Mouse (Mus musculus): Measurements from ENCODE around the gene Hs6st1. TPM values are rescaled to one million over a fixed set of nuclear protein-coding genes. Genes with fewer than 3 reads are reported as not detected.

Gene Hs6st1
- polyA plus RNA-seq, 1 experiment: 56.5 TPM

DNA sequence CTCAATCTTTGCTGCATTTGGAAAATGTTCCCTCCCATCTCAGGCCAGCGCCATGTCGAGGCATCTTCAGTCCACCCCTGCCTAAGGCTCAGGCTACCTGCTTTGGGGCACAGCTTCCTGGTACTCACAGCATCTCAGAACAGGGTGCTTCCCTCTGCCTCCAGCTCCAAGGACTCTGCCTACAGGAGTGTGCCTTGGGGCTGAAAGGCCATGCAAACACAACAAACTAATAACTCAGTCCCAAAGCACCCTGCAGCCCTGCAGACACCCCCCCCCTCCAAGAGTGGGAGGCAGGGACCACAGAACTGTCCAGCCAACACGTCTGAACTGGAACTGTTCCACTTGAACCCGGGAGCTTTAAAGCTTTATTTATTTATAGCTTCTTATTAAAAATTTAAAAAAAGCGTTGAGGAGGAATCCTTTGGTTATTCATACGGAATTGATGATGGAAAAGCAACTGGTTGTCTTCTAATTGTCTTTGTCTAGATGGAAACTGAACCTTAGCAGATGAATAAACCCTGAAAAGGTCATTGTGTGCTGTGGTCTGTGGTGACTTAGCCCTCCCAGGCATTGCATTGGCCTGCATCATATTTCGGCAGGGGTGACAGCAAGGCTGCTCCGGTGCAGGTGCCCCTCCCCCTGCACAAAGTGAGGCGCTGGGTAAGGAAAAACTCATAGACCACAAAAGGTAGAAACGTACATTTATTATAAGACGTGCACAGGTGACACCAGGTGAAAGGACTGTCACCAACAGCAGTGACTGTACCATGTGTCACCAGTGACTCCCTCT lies 37.9 kb downstream of the Hs6st1 start:
- Histone ChIP-seq H3K36me3 (ENCODE audit: control insufficient read depth, insufficient read depth, low read length) (peaks cover 24% of the 10 kb centered on the region), H3K27ac (ENCODE audit: insufficient read depth, low read length) (no peak overlapping the region), H3K27me3 (ENCODE audit: control insufficient read depth, insufficient read depth, low read length) (no peaks in the 10 kb centered on the region), H3K4me3 (ENCODE audit: extremely low read depth, insufficient read depth, insufficient read length) (no peak overlapping the region), H3K4me1 (ENCODE audit: control insufficient read depth, insufficient read depth, insufficient read length) (no peaks in the 10 kb centered on the region)
- no peak for TF ChIP-seq CTCF (IDR thresholded peaks at IDR 0.05; ENCODE audit: extremely low read depth, insufficient read depth, insufficient read length, insufficient replicate concordance)
- no peak for TF ChIP-seq POLR2A (IDR thresholded peaks at IDR 0.05; ENCODE audit: low read depth, low read length)
- DNase-seq (ENCODE audit: low read depth in 1 of 2, low spot score in 2 of 2): no peak
- WGBS: 96% methylated on average over 11 of the region's 11 CpGs

DNA sequence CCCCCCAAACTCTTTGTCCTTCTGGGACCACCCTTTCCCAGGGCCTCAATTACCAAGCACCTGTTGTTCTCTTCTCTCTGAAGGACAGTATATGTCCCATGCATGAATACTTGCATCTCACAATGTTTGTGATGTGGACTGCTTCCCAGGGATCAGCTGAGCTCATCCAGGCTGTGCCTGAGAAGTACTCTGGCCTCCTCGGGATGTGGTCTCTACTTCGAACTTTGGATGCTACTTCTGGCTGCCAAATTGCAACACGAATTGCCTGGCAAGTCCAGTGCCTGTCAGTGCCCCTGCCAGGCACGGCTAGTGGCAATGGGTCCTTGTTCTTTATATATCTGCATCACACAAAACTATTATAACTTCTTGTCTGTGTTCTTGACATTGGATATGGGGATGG lies 41.8 kb downstream of the Hs6st1 start:
- peaks cover 8% of the 10 kb centered on the region for H3K36me3 ChIP-seq (ENCODE audit: control insufficient read depth, insufficient read depth, low read length)
- 89% methylated on average over 4 of the region's 4 CpGs for WGBS
- DNase-seq (ENCODE audit: low read depth in 1 of 2, low spot score in 2 of 2): no peak
- H3K27ac ChIP-seq (ENCODE audit: insufficient read depth, low read length): no peak overlapping the region
- TF ChIP-seq POLR2A (IDR thresholded peaks at IDR 0.05; ENCODE audit: low read depth, low read length): no peak
- TF ChIP-seq CTCF (IDR thresholded peaks at IDR 0.05; ENCODE audit: extremely low read depth, insufficient read depth, insufficient read length, insufficient replicate concordance): no peak
- no peak overlapping the region for H3K4me3 ChIP-seq (ENCODE audit: extremely low read depth, insufficient read depth, insufficient read length)
- no peaks in the 10 kb centered on the region for H3K4me1 ChIP-seq (ENCODE audit: control insufficient read depth, insufficient read depth, insufficient read length)
- no peaks in the 10 kb centered on the region for H3K27me3 ChIP-seq (ENCODE audit: control insufficient read depth, insufficient read depth, low read length)

DNA sequence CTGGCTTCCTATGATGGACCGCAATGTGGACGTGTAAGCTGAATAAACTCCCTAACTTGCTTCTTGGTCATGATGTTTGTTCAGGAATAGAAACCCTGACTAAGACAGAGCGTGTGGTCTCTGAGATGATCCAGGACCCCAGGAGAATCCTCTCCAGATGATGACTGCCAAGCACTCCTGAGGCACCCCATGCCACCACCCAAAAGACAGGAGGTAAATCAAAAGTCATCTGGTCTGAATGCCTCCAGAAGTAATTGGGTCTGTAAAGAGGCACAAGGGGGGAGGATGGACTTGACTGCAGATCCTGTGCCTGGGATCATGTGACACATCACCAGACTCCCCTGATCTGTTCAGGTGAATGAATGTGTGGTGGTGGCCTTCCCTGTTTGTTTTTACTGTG lies 44.5 kb downstream of the Hs6st1 start:
- no peak overlapping the region for H3K27ac ChIP-seq (ENCODE audit: insufficient read depth, low read length)
- no peak for DNase-seq (ENCODE audit: low read depth in 1 of 2, low spot score in 2 of 2)
- no peak overlapping the region for H3K4me3 ChIP-seq (ENCODE audit: extremely low read depth, insufficient read depth, insufficient read length)
- no peaks in the 10 kb centered on the region for H3K27me3 ChIP-seq (ENCODE audit: control insufficient read depth, insufficient read depth, low read length)
- H3K36me3 ChIP-seq (ENCODE audit: control insufficient read depth, insufficient read depth, low read length): no peaks in the 10 kb centered on the region
- WGBS: 95% methylated on average over 3 of the region's 3 CpGs
- no peaks in the 10 kb centered on the region for H3K4me1 ChIP-seq (ENCODE audit: control insufficient read depth, insufficient read depth, insufficient read length)
- TF ChIP-seq POLR2A (IDR thresholded peaks at IDR 0.05; ENCODE audit: low read depth, low read length): no peak
- TF ChIP-seq CTCF (IDR thresholded peaks at IDR 0.05; ENCODE audit: extremely low read depth, insufficient read depth, insufficient read length, insufficient replicate concordance): no peak

DNA sequence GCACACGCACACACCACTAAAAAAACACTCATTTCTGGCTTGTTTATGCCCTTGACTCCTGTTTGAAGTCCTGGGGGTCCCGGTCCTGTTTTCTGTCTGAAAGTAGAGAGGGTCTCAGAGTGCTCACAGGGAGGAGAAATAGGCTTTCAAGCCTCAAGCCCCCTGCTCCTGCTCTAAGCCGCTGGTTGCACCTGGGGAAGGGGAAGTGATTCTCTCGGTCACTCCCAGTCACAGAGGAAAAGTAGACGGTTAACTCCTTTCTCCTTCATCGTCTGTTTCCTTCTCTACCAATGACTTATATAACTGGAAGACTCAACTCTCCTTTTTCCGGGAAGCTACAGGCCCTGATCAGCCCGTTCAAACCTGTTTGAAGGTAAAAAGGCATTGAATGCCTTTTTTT lies 45.5 kb downstream of the Hs6st1 start:
- WGBS: 30% methylated on average over 8 of the region's 8 CpGs

DNA sequence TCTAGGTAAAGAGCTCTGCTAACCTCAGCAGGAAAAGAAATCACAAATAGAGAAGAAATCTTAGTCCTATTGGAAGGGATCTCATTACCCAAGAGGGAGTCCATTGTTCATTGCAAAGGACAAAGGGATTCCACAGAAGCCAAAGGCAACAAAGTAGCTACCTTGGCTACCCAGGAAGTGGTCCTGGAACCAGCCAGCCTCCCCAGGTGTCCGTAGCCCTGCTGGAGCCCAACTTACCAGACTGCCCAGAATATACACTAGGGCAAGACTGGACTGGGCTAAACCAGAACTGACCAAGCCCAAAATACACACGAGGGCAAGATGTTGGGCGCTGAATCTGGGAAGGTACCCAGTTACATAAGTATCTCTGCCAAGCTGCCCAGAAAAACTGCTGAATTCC lies 46.6 kb downstream of the Hs6st1 start:
- TF ChIP-seq CTCF (IDR thresholded peaks at IDR 0.05; ENCODE audit: extremely low read depth, insufficient read depth, insufficient read length, insufficient replicate concordance) (no peak), POLR2A (IDR thresholded peaks at IDR 0.05; ENCODE audit: low read depth, low read length) (no peak)
- Histone ChIP-seq H3K36me3 (ENCODE audit: control insufficient read depth, insufficient read depth, low read length) (no peaks in the 10 kb centered on the region), H3K27me3 (ENCODE audit: control insufficient read depth, insufficient read depth, low read length) (no peaks in the 10 kb centered on the region), H3K4me3 (ENCODE audit: extremely low read depth, insufficient read depth, insufficient read length) (no peak overlapping the region), H3K4me1 (ENCODE audit: control insufficient read depth, insufficient read depth, insufficient read length) (no peaks in the 10 kb centered on the region), H3K27ac (ENCODE audit: insufficient read depth, low read length) (no peak overlapping the region)
- DNase-seq (ENCODE audit: low read depth in 1 of 2, low spot score in 2 of 2): no peak
- 92% methylated on average over 3 of the region's 3 CpGs for WGBS

More for the DNA sequence above, 45.5 kb downstream of the Hs6st1 start:
- H3K4me1 ChIP-seq (ENCODE audit: control insufficient read depth, insufficient read depth, insufficient read length): no peaks in the 10 kb centered on the region
- TF ChIP-seq POLR2A (IDR thresholded peaks at IDR 0.05; ENCODE audit: low read depth, low read length): no peak
- no peak for TF ChIP-seq CTCF (IDR thresholded peaks at IDR 0.05; ENCODE audit: extremely low read depth, insufficient read depth, insufficient read length, insufficient replicate concordance)
- no peak for DNase-seq (ENCODE audit: low read depth in 1 of 2, low spot score in 2 of 2)
- H3K36me3 ChIP-seq (ENCODE audit: control insufficient read depth, insufficient read depth, low read length): no peaks in the 10 kb centered on the region
- no peak overlapping the region for H3K27ac ChIP-seq (ENCODE audit: insufficient read depth, low read length)
- H3K4me3 ChIP-seq (ENCODE audit: extremely low read depth, insufficient read depth, insufficient read length): no peak overlapping the region
- H3K27me3 ChIP-seq (ENCODE audit: control insufficient read depth, insufficient read depth, low read length): no peaks in the 10 kb centered on the region

DNA sequence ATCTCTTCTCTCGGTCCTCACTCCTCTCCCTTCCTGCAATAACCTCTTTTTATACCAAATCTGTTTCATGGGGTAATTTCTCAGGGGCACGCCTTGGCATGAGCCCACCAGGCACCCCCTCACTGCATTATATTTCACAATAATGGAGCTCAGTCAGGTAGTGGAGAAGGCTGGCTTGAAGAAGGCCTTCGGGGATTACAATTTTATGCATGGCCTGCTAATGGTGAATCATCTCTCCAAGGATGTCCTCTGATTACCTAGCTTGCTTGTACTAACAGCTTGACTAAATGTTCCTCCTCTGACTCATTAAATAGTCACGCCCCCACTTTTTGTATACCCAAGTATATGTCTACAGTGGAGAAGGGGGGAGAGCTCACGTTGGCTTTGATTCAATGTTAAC lies 48.3 kb downstream of the Hs6st1 start:
- H3K27ac ChIP-seq (ENCODE audit: insufficient read depth, low read length): no peak overlapping the region
- WGBS: 86% methylated on average over 5 of the region's 5 CpGs
- no peaks in the 10 kb centered on the region for H3K4me1 ChIP-seq (ENCODE audit: control insufficient read depth, insufficient read depth, insufficient read length)
- no peak overlapping the region for H3K4me3 ChIP-seq (ENCODE audit: extremely low read depth, insufficient read depth, insufficient read length)
- H3K36me3 ChIP-seq (ENCODE audit: control insufficient read depth, insufficient read depth, low read length): no peaks in the 10 kb centered on the region
- DNase-seq (ENCODE audit: low read depth in 1 of 2, low spot score in 2 of 2): no peak
- H3K27me3 ChIP-seq (ENCODE audit: control insufficient read depth, insufficient read depth, low read length): no peaks in the 10 kb centered on the region
- TF ChIP-seq POLR2A (IDR thresholded peaks at IDR 0.05; ENCODE audit: low read depth, low read length) (no peak), CTCF (IDR thresholded peaks at IDR 0.05; ENCODE audit: extremely low read depth, insufficient read depth, insufficient read length, insufficient replicate concordance) (no peak)

DNA sequence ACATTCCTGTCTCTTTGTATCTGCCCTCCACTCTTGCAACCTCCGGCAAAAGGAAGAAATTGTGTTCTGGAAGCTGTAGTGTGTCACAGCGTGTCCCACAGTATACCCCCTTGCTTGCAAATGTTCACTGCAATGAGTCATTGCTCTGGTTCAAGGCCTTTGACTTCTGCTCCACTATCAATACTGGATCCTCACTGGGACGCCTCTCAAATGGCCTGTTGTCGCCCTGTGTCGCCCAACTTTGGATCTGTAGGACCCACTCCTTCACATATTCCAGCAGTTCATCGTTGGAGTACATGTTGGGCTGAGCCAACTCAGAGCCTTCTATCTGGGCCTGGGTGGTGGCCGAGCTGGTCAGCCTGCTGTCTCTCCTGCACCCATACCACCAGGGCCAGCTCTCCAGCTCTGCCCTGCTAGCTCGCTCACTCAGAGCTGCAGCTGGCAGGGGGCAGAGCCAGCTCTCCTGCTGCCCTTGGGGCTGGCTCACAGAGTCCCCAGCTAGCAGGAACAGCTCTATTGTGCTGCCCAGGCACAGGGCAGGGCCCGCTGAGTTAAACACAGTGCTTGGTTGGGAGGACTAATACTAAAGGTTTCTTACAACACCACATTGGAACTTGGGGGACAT lies 50.0 kb downstream of the Hs6st1 start:
- TF ChIP-seq CTCF (IDR thresholded peaks at IDR 0.05; ENCODE audit: extremely low read depth, insufficient read depth, insufficient read length, insufficient replicate concordance) (no peak), POLR2A (IDR thresholded peaks at IDR 0.05; ENCODE audit: low read depth, low read length) (no peak)
- WGBS: 88% methylated on average over 9 of the region's 9 CpGs
- Histone ChIP-seq H3K27ac (ENCODE audit: insufficient read depth, low read length) (no peak overlapping the region), H3K36me3 (ENCODE audit: control insufficient read depth, insufficient read depth, low read length) (no peaks in the 10 kb centered on the region), H3K4me1 (ENCODE audit: control insufficient read depth, insufficient read depth, insufficient read length) (no peaks in the 10 kb centered on the region), H3K27me3 (ENCODE audit: control insufficient read depth, insufficient read depth, low read length) (no peaks in the 10 kb centered on the region), H3K4me3 (ENCODE audit: extremely low read depth, insufficient read depth, insufficient read length) (no peak overlapping the region)
- no peak for DNase-seq (ENCODE audit: low read depth in 1 of 2, low spot score in 2 of 2)

Measured in spleen, adult 2 months (tissue).